Mouse (Mus musculus): Measurements from ENCODE around the gene Rpgrip1. TPM values are rescaled to one million over a fixed set of nuclear protein-coding genes. Genes with fewer than 3 reads are reported as not detected.

The Rpgrip1 gene
- polyA plus RNA-seq, 1 experiment from 2014 or later, result 32.1 TPM

- H3K9ac ChIP-seq, result no peak overlapping the region
- peak overlapping the region; percentile 57 for H3K4me2 ChIP-seq
- H3K27me3 ChIP-seq (replicated peaks), result no peaks in the 10 kb centered on the region
- H3K27ac ChIP-seq (ENCODE audit: poor library complexity, severe bottlenecking), result peak overlapping the region; percentile 54; the same call in 1 of the 2 replicates
- WGBS, result 38% methylated on average over 3 of the region's 3 CpGs
- no peaks in the 10 kb centered on the region for H3K9me3 ChIP-seq (replicated peaks)
- no peak for ATAC-seq (ENCODE audit: insufficient number of reproducible peaks, low FRiP score)
- H3K4me3 ChIP-seq, result peak overlapping the region; percentile 29; the same call in 1 of the 2 replicates
- peaks cover 7% of the 10 kb centered on the region; the same call in 1 of the 2 replicates for H3K4me1 ChIP-seq (replicated peaks)
- peaks cover 39% of the 10 kb centered on the region for H3K36me3 ChIP-seq
Observed at GRCm38 (mm10) chr14:52198141-52198540, 87.6 kb downstream of the Rpgrip1 start.

DNA sequence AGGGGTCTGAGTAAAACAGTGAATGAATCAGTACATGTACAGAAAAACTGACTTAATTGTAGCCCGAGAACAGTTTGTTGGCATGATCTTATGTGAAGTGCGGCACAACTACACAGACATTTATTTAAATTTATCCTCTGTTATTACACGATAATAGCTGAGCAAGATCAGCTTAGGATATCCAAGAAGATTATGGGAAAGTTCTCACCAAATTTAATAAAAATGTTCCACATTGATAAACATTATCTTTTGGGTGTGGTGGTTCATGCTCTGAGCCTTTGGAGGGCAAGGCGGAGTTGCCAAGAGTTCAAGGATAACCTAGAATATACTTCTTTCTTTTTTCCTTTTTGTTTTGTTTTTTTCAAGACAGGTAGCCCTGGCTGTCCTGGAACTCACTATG lies 88.9 kb downstream of the Rpgrip1 start:
- Histone ChIP-seq H3K4me2 (no peak overlapping the region), H3K4me1 (replicated peaks) (peaks cover 7% of the 10 kb centered on the region; the same call in 1 of the 2 replicates), H3K9ac (no peak overlapping the region), H3K36me3 (peaks cover 42% of the 10 kb centered on the region), H3K27ac (ENCODE audit: poor library complexity, severe bottlenecking) (no peak overlapping the region), H3K4me3 (no peak overlapping the region), H3K27me3 (replicated peaks) (no peaks in the 10 kb centered on the region), H3K9me3 (replicated peaks) (no peaks in the 10 kb centered on the region)
- 88% methylated on average over 4 of the region's 4 CpGs for WGBS
- no peak for ATAC-seq (ENCODE audit: insufficient number of reproducible peaks, low FRiP score)

Other genes with a start within 250 kb of the Rpgrip1 start
- gene Mettl17, start 225.9 kb upstream of the Rpgrip1 start, polyA plus RNA-seq (2016; fragmentation: Nextera tagmentation; extraction: Ambion mirVana), result 39.7 and 40.4 TPM in 2 replicates
- 0.20 and 0.44 TPM in 2 replicates for gene Slc39a2, start 217.8 kb upstream of the Rpgrip1 start, polyA plus RNA-seq (2016; fragmentation: Nextera tagmentation; extraction: Ambion mirVana)
- gene Ndrg2, start 196.5 kb upstream of the Rpgrip1 start, polyA plus RNA-seq (2016; fragmentation: Nextera tagmentation; extraction: Ambion mirVana), result 224 and 228 TPM in 2 replicates
- not detected in 2 replicates for gene Tppp2, start 192.3 kb upstream of the Rpgrip1 start, polyA plus RNA-seq (2016; fragmentation: Nextera tagmentation; extraction: Ambion mirVana)
- not detected in 2 replicates for gene Rnase13, start 187.9 kb upstream of the Rpgrip1 start, polyA plus RNA-seq (2016; fragmentation: Nextera tagmentation; extraction: Ambion mirVana)
- gene Arhgef40, start 126.0 kb upstream of the Rpgrip1 start, polyA plus RNA-seq (2016; fragmentation: Nextera tagmentation; extraction: Ambion mirVana), result 104 and 111 TPM in 2 replicates
- gene Tmem253, start 95.0 kb upstream of the Rpgrip1 start, polyA plus RNA-seq (2016; fragmentation: Nextera tagmentation; extraction: Ambion mirVana), result 0.50 and 0.80 TPM in 2 replicates
- gene Zfp219, start 90.0 kb upstream of the Rpgrip1 start, polyA plus RNA-seq (2016; fragmentation: Nextera tagmentation; extraction: Ambion mirVana), result 21.5 and 23.6 TPM in 2 replicates
- not detected in 2 replicates for gene Olfr221, start 68.2 kb upstream of the Rpgrip1 start, polyA plus RNA-seq (2016; fragmentation: Nextera tagmentation; extraction: Ambion mirVana)
- 425 and 438 TPM in 2 replicates for gene Hnrnpc, start 6.7 kb upstream of the Rpgrip1 start, polyA plus RNA-seq (2016; fragmentation: Nextera tagmentation; extraction: Ambion mirVana)
- gene Supt16, start 86.7 kb downstream of the Rpgrip1 start, polyA plus RNA-seq (2016; fragmentation: Nextera tagmentation; extraction: Ambion mirVana), result 35.8 and 36.5 TPM in 2 replicates
- gene Chd8, start 147.1 kb downstream of the Rpgrip1 start, polyA plus RNA-seq (2016; fragmentation: Nextera tagmentation; extraction: Ambion mirVana), result 35.0 and 36.0 TPM in 2 replicates
- gene Tox4, start 168.4 kb downstream of the Rpgrip1 start, polyA plus RNA-seq (2016; fragmentation: Nextera tagmentation; extraction: Ambion mirVana), result 35.8 and 41.5 TPM in 2 replicates
- gene Rab2b, start 168.8 kb downstream of the Rpgrip1 start, polyA plus RNA-seq (2016; fragmentation: Nextera tagmentation; extraction: Ambion mirVana), result 15.1 and 16.7 TPM in 2 replicates
- 29.3 and 30.7 TPM in 2 replicates for gene Mettl3, start 194.4 kb downstream of the Rpgrip1 start, polyA plus RNA-seq (2016; fragmentation: Nextera tagmentation; extraction: Ambion mirVana)
- gene Sall2, start 218.1 kb downstream of the Rpgrip1 start, polyA plus RNA-seq (2016; fragmentation: Nextera tagmentation; extraction: Ambion mirVana), result 11.9 and 12.5 TPM in 2 replicates
- not detected in 2 replicates for gene Olfr1513, start 245.7 kb downstream of the Rpgrip1 start, polyA plus RNA-seq (2016; fragmentation: Nextera tagmentation; extraction: Ambion mirVana)

All from heart, embryonic 12.5 days (tissue).